In the genomic region with DNA sequence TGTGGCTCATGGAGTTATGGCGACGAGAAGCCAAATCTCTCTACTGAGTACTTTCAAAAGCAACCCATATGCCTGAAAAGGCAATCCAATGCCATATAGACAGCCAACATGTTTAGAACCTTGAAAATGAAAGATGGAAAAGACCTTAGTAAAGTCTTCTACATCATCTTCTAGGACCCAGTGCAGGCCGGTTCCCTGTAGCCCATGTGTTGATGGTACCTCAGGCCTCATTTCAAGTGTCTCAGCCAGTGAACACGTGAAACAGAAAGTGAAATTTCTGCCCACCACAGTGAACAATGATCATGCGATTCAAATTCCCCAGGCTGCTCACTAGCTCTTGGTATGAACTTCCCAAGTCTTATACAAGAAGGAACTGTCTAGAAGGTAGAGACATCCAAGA, we compare ENCODE assay signal across 16 mouse cellular contexts.
"Had no signal": no experiment of that assay in that cellular context is flagged by ENCODE, and none has a peak within 500 bp of the region (broad histone marks: within the 10 kb centered on the region; RNA-seq: fewer than 3 reads in every experiment).

No protein-coding gene starts in this region.

- H3K36me3 ChIP-seq: neural tube, embryonic 13.5 days; neural tube, embryonic 15.5 days; stomach, embryonic 15.5 days had no signal

- H3K9me3 ChIP-seq: neural tube, embryonic 13.5 days; neural tube, embryonic 15.5 days; stomach, embryonic 15.5 days had no signal

- H3K4me1 ChIP-seq: stomach, embryonic 15.5 days had no signal

- H3K4me2 ChIP-seq: neural tube, embryonic 13.5 days; neural tube, embryonic 15.5 days; stomach, embryonic 15.5 days had no signal

- DNase-seq: retina, postnatal 1 day; right cerebral cortex, adult 18-20 months; right cerebral cortex, postnatal 14 days; right cerebral cortex, postnatal 25 days; right cerebral cortex, postnatal 4 days; spleen, adult 18-20 months; thymus, adult 18-20 months; thymus, adult 2 months; thymus, postnatal 14 days; thymus, postnatal 25 days; thymus, postnatal 36 days; thymus, postnatal 4 days had no signal

- H3K27ac ChIP-seq: neural tube, embryonic 13.5 days; neural tube, embryonic 15.5 days; stomach, embryonic 15.5 days; stomach, postnatal 0 days had no signal

- H3K4me3 ChIP-seq: neural tube, embryonic 13.5 days; neural tube, embryonic 15.5 days; stomach, embryonic 15.5 days had no signal

- H3K9ac ChIP-seq: neural tube, embryonic 13.5 days; neural tube, embryonic 15.5 days; stomach, embryonic 15.5 days had no signal

- H3K27me3 ChIP-seq: stomach, embryonic 15.5 days had no signal
